Mouse (Mus musculus): ENCODE results near the gene Atg4c.

Gene Atg4c

GRCm38 (mm10) chr4:99263663-99264062, 69.9 kb downstream of the Atg4c start:
- DNase-seq (ENCODE audit: low read depth), result no peak

GRCm38 (mm10) chr4:99266843-99267445, 73.2 kb downstream of the Atg4c start:
- no peak for DNase-seq (ENCODE audit: low read depth)

- no peak for DNase-seq (ENCODE audit: low read depth)
These were observed 79.1 kb downstream of the Atg4c start for GRCm38 (mm10) chr4:99272860-99273259.

- no peak for DNase-seq (ENCODE audit: low read depth)
These were observed 79.7 kb downstream of the Atg4c start for GRCm38 (mm10) chr4:99273466-99273865.

- no peak for DNase-seq (ENCODE audit: low read depth)
These were observed 80.2 kb downstream of the Atg4c start for GRCm38 (mm10) chr4:99273979-99274378.

- DNase-seq (ENCODE audit: low read depth), result no peak
These were observed 85.1 kb downstream of the Atg4c start for GRCm38 (mm10) chr4:99278876-99279275.

- no peak for DNase-seq (ENCODE audit: low read depth)
These were observed 88.0 kb downstream of the Atg4c start for GRCm38 (mm10) chr4:99281711-99282110.

- no peak for DNase-seq (ENCODE audit: low read depth)
These were observed 95.6 kb downstream of the Atg4c start for GRCm38 (mm10) chr4:99289286-99289685.

GRCm38 (mm10) chr4:99298676-99299075, 104.9 kb downstream of the Atg4c start:
- DNase-seq (ENCODE audit: low read depth), result peak; percentile 18

GRCm38 (mm10) chr4:99304793-99305192, 111.1 kb downstream of the Atg4c start:
- no peak for DNase-seq (ENCODE audit: low read depth)

Data from naive thymus-derived CD4-positive, alpha-beta T cell, adult 2 months (primary cell).